Mouse (Mus musculus) E14TG2a.4 (cell line): ENCODE measurements around the gene Irak2.

ENCODE experiments used
- CTCF ChIP-seq: conservative IDR thresholded peaks from 2 replicates; pipeline ENCODE4 v1.5.1; 2014; ENCODE audit warnings: low read length
- POU5F1 ChIP-seq: IDR thresholded peaks from 2 replicates; pipeline ENCODE4 v1.6.1; 2014; ENCODE audit warnings: low read length, borderline replicate concordance

DNA sequence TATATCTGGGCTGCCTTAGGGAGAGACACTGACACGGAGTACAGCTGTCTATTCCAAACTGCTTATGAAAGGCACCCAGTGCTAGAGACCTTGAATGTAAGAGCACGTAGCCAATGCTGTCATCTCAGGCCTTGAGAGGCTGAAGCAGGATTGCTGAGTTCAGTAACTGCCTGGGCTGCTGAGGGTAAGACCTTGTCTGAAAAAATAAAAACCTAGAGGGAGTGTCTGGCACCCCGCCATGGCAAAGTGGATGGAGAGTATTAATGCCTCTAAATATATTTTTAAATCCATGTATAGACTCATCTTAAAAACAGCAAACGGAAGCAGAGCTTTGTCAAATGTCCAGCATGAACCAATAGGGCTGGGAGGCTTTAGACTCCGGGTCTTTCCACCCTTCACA is 38.4 kb upstream of the Irak2 start:
- TF ChIP-seq CTCF (no peak), POU5F1 (no peak)
